Mouse (Mus musculus) lung, postnatal 10 days (tissue): Measurements from ENCODE around the gene Trim25.

Experiments
- DNase-seq: peaks from one replicate; pipeline ENCODE4 v3.0.0; 2021

Trim25 gene

GRCm38 (mm10) chr11:89067301-89067822 lies 68.2 kb downstream of the Trim25 start:
- peak; percentile 28 for DNase-seq

- no peak for DNase-seq
These were observed 68.8 kb downstream of the Trim25 start for GRCm38 (mm10) chr11:89067871-89068490.

- DNase-seq = peak; percentile 44
These were observed 69.5 kb downstream of the Trim25 start for GRCm38 (mm10) chr11:89068649-89069048.

GRCm38 (mm10) chr11:89069303-89069702 lies 70.1 kb downstream of the Trim25 start:
- DNase-seq = peak; percentile 72
